Mouse (Mus musculus) liver, adult 2 months (tissue): Measurements from ENCODE around the gene Dusp21.

ENCODE experiments used
- CTCF ChIP-seq: fragments of 200-500 bp; IDR thresholded peaks from 2 replicates; pipeline ENCODE4 v1.5.1; 2011; ENCODE audit warnings: low read depth, low read length, control low read depth
- POLR2A ChIP-seq: fragments of 200-500 bp; IDR thresholded peaks from 2 replicates; pipeline ENCODE4 v1.6.1; 2011; ENCODE audit warnings: low read length, control low read depth; ENCODE audit not compliant: insufficient read depth; ENCODE audit errors: extremely low read depth

- no peak for TF ChIP-seq POLR2A
- no peak for TF ChIP-seq CTCF
Measured at GRCm38 (mm10) chrX:18161796-18162191, 16.1 kb downstream of the Dusp21 start.
